Mouse (Mus musculus) common myeloid progenitor, adult 5-6 weeks (primary cell): ENCODE results near the gene Gm10309. TPM values are rescaled to one million over a fixed set of nuclear protein-coding genes. Genes with fewer than 3 reads are reported as not detected.
"Not testable (repeated sequence)": the region's sequence is repeated elsewhere in the genome, so short reads cannot be mapped to it uniquely, and the experiment has no call there.

Source experiments
- ATAC-seq: replicated peaks from 2 replicates; pipeline ENCODE4 v1.8.0; 2016; ENCODE audit warnings: low read depth, mild to moderate bottlenecking, moderate TSS enrichment, inconsistent platforms; ENCODE audit not compliant: poor library complexity, severe bottlenecking
- total RNA-seq: library from RNA; stranded (forward); fragments of 200-1000, 187-1606 nt; gene quantifications from 2 replicates; pipeline ENCODE4 v1.2.3, GENCODE M21; 2017

Gm10309 gene
- total RNA-seq, 1 experiment from 2014 or later = not detected

DNA sequence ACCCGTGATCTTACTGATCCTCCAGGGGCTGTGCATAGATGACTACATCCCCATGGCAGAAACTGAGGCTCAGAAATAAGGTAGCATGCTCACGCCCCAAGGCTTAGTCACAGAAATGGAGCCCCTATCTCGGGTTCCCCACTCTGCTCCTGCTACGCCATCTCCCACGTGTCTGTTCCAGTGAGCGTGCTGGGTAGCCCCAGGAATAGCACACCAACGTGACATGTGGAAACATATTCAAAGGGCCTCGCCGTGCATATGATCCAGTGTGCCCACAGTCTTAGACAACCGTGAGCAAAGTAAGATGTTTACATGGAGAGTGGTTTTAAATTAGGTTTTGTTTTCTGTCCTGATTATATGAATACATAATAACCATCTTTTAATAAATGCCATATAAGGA lies 22.4 kb downstream of the Gm10309 start:
- ATAC-seq = no peak

DNA sequence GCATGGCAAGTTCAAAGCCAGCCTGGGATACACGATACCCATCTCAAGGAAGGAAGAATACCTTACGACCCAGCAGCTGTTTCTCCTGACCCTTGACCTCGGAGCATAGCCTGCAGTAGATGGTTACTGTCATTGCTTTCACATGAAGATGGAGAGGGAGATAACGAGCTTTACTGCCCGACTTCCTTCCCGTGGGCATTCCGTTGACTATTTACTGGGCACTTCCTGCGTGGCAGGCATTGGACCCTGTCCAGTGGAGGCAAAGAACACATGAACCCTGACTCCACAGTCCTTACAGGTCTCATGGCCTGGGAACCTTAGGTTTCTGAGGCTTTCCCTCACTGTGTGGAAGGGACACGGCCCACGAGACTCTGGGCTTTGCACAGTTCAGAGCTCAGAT lies 25.6 kb downstream of the Gm10309 start:
- ATAC-seq = no peak

DNA sequence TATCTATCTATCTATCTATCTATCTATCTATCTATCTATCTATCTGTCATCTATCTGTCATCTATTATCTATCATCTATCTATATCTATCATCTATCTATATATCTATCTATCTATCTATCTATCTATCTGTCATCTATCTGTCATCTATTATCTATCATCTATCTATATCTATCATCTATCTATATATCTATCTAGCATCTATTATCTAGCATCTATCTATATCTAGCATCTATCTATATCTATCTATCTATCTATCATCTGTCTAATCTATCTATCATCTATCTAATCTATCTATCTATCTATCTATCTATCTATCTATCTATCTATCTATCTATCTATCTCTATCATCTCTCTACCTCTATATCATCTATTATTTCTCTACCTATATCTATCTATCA lies 27.6 kb downstream of the Gm10309 start:
- not testable (repeated sequence) for ATAC-seq

DNA sequence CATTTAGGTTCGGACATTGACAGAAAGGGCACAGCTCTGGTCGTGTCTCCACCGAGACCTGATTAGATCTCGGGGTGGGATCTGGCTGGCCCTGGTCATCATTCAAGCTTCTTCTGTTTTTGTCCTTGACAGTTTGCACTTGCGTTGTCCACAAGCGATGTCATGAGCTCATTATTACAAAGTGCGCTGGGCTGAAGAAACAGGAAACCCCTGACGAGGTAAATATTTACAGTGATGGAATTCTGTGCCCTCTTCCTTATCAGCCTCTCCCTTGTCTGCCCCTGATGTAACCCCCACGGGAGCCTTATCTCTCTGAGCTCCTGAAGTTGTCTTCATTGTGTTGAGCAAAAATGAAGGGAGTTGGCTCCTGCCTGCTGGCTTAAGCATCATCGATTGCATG lies 28.4 kb downstream of the Gm10309 start:
- no peak for ATAC-seq

DNA sequence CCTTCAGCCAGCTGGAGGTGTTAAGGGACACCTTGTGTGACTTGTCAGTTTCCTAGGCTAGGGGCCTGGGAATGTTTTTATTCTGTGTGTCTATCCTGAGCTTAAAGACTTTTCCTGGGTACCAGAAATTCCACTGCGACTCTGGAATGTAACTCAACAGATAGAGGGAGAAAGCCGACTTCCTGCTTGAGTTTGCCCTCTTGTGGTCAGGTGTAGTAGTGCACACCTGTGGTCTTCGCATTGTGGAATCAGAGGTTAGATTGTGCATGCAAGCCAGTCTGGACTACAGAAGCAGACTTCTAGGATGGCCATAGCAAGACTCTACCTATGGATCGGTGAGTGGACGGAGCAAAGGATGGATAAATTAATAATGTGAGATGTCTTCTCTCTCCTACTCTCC lies 33.3 kb downstream of the Gm10309 start:
- ATAC-seq = no peak

DNA sequence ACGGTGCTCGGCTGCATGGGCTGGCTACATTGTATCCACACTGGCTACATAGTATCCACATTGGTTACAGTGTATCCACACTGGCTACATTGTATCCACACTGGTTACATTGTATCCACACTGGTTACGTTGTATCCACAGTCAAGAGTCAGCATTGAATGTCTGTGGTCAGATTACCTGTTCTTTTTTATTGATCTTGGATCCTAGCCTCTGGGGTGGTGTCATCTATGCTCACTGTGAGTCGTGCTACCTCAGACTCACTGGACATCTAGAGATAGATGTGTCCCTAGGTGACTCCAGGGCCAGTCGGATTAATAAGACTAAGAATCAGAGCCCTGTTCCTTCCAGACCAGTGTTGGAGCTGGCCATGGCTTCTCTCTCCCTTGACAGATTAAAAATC lies 34.9 kb downstream of the Gm10309 start:
- no peak for ATAC-seq

DNA sequence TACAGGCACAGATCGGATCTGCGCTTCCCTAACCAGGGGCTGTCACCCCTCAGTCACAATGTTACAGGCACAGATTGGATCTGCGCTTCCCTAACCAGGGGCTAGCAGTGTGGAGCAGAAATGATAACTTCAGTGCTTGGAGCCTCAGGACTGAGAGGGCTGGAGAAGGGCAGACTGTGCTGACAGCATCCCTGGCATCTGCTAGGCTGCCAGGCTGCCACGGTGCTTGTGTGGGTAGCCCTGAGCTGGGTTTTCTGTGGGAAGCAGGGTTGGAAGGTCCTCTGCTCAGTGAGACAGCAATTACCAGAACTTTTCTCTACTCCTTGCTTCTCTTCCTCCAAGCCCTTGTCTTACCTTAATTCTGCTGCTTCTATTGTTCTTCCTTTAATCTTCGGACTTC lies 37.1 kb downstream of the Gm10309 start:
- ATAC-seq = no peak

DNA sequence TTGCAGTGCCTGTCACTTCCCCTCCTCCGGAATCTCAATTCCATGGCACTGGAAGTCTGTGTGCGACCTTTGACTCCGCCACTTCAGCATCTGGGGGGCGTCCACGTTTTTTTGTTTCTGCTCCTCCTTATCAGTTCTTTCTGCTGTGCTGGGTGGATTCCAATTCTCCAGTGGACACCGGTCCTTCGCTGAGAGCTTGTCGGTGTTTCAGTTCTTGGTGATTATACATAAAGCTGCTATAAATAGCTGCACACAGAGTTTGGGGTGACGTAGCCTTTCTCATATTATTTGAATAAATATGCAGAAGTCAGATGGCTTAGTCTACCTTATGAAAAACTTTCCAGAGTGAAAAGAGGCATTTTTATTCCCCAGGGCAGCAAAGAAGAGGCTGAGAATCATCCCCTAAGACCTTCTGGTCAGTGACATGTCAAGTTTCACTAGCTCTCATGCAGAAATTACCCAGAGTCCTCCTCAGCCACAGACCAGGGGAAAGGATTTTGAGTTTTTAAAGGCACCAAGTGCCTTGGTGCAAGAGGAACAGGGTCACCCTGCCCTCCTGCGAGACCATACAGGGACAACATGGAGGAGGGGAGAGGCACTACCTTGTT lies 37.6 kb downstream of the Gm10309 start:
- no peak for ATAC-seq

DNA sequence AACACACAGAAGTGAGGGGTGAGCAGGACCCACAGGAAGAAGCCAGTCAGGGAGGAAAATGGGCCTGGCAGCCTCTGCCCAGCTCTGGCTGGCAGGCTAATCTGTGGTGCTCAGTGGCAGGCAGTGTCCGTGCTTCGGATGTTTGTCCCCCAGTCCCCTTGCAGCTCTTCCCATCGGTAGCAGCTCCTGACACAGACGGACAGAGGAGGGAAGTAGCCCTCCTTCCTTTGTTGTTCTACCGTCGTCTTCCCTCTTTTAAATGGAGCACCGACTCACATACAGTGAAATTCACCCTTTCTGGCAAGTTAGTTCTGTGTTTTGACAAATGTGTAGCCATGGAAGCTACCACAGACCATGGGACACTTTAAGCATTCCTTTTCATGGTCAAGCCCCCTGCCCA lies 38.2 kb downstream of the Gm10309 start:
- no peak for ATAC-seq

DNA sequence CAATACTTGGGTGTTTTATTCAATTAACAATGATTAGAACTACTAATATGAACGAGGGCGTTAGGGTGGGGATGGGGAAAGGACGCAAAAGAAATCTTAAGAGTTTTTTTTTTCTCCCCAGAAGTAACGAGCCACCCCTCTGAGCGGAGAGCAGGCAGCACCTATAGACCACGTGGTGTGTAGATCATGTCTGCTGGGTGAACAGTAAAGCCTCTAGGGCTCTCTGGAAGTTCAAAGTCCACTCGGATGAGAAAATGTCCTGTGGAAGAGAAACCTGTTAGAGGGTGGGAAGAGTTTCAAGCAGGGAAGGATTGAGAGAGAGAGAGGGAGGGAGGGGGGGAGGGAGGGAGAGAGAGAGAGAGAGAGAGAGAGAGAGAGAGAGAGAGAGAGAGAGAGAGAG lies 38.6 kb downstream of the Gm10309 start:
- no peak for ATAC-seq

DNA sequence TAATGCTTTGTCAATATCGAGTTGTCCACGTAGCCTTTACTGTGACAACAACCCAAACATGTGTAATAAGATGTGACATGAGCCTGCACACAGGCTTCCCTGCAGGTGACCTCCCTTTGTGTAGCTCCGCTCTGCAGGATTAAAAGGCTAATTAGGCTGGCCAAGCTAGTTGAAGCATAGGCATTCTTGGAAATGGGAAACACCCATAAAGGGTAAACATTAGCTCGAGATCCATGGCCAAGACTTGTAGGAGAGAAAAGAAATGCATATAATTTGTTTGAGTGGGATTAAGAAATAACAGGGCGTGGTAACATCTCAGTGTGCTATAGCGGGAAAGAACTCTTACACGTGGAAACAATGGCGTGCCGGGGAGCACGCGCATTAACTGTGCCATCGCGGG lies 39.2 kb downstream of the Gm10309 start:
- no peak for ATAC-seq

DNA sequence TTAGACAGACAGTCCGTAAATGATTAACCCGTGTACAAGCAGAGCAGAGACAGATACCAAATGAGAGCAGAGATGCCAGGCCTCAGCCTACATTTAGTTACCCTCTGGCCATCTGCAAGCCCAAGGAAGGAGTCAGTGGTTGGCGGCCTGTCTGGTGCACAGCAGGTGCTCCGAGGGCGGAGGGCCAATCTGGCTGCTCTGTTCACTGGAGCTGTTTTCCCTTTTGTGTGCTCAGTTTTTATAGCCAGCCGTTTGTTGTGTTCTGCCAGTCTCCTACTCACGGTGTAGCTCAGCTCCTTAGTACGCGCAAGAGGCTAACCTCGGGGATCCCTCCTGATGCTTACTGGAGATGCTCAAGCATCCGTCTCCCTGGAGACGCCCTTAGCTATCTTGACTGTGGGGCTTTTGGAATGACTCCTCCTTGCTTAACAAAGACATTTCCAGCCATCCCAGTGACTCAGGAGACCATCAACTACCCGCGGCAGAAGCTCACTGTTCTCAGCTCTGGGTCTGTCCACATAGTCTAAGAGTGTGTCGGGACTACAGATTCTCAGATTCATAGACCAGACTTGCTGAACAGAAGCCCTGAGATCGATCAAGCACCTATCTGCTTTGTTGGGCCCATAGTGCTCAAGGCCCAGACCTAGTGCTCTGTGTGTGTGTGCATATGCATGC lies 40.2 kb downstream of the Gm10309 start:
- ATAC-seq = no peak

DNA sequence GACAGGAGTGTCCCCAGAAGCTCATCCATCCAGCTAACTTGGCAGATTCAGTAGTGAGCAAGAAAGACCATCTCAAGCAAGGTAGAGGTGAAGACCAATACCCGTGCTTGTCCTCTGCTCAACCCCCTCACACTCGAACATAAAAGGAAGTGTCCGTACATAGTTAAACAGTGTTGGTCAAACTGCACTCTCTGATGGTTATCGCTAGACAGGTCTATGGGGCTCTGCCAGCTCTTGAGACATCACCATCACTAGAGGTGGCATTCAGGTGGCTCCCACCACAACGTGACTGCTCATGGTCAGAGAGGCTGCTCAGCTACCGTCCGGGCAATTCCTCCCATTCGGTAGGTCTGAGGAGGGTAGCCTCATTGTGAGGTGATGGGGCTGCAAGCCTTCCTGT lies 40.8 kb downstream of the Gm10309 start:
- ATAC-seq = no peak

DNA sequence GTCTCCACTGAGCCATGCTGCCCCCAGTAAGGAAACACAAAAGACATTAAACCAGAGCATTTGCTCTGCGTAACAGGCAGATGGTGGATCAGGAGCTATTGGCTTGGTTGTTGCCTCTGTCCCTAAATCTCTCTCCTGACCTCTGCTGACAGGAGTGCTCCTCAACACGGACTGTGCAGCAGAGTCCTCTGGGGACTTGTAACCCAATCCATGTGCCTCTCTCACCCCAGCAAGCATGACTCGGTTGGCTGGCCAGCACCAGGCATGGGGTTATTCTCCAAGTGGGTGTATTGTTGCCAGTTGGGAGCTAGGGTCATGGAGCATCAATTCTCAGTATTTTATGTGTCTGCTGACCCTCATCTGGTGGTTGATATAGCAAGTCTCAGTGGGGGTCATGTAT lies 41.7 kb downstream of the Gm10309 start:
- ATAC-seq = no peak

DNA sequence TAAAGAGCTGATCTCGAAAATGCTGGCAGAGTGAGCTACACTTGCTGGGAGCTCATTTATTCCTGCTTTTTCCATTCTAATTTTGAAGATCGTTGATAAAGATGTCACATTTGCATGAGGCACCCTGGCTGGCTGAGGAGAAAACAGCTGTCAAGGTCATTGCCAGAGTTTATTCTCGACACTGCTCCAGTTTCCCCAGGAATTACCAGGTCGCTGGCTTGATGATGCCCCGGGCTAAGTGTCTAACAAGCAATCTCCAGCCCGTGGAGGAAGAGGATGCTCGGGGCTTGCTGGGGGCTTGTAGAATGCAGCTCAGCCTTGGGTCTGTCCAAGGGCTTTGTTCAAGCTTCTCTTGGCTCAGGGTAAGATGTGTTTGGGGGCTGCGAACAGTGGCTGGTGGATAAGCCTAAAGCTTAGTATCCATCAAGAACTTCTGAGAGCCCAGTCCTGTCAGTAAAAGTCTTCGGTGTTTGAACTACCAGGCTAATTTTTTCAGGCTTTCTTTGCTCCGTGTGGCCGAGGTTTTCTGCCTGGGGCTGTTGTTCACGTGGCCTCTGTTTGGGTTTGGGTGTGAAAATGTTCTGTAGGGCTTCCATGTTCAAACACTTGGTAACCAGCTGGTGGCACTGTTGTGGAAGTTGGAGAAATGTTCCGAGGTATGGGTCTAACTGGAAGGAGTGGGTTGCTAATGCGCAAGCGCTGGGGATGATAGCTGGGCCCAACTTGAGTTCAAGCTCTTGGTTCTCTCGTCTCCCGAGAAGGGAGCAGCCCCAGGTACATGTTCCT lies 44.2 kb downstream of the Gm10309 start:
- no peak for ATAC-seq

DNA sequence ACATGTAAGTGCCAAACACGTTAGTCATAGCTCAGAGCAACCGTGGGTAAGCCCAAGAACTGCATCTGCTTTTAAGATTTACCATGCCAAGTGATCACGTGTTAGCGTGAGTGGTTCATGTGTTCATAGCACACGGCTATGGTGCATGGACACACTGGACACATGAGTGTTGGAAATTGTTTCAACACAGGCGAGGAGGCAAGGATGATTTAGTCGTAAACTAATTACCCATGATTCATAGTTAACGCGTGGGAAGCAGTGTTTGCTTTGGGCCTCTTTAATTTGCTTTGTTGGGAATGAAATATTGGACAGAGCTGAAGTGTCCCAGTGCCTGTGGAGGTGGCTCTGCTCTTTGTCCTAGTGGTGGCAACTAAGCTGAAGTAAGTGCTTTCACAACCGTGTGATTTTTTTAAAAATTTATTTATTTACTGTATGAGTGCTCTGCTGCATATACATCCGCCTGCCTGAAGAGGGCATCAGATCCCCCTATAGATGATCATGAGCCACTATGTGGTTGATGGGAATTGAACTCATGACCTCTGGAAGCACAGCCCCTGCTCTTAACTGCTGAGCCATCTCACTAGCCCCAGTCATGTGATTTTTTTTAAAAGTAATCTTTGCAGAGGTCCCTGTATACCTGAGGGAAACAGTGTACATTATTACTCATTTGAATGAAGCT lies 46.6 kb downstream of the Gm10309 start:
- no peak for ATAC-seq

DNA sequence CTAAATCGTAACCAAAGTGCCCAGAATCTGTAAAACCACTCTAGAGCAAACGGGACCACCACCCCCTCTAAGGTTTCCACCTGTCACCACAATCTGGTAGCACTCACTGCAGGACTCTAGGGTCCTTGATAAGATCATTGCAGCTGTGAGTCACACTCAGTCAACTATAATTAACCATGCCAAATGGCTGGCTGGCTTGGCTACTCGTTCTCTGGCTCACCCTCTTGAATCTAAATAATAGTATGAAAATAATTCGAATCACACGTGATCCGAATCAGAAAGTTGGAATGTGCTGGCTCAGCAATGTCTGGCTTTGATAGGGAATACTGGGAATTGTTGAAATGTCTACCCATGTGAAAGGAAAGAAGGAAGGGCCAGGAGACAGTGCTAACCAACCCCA lies 48.5 kb downstream of the Gm10309 start:
- no peak for ATAC-seq

DNA sequence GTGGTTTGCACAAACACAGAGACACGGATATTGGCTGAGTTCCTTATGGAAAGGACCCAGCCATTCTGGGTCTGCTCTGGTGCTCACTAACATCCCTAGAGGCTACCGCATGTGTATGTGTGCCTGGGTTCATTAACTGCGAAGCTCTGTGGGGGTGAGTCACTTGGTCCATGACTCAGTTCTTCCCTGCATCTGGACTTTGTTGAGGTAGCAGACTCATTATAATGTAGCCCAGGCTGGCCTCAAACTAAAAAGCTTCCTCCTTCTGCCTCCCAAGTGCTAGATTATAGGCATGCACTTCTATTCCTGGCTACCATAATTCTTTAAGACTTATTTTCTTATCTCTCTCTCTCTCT lies 50.7 kb downstream of the Gm10309 start:
- ATAC-seq = no peak

DNA sequence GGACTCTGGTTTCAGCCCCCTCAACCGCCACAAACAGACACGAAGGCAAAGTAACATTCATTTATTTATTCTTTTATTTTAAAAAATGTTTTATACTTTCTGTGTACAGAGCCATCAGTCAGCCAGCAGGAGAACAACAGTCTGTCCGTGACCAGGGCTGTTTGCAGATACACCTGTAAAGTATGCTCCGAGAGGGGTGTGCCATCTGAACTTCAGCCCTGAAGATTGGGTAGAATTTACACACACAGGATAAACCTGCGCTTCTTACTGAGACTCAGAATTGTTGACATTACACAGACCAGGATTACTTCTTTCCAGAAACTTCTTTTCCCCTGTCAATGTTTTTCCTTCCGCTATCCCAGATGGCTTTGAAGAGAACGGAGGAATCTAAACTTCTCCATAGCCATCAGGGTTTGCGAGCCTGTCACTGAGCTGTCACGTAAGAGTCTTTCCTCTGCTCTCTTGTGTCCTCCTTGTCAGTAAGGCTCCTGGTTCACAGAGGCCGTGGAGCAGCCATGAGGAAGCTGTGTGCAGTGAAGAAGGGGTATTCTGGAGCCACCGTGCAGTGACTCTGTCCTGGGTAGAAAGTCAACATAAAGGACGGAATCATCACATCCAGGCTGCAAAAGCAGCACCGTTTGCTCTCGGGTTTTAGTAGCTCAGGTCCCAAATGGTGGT lies 51.2 kb downstream of the Gm10309 start:
- no peak for ATAC-seq

DNA sequence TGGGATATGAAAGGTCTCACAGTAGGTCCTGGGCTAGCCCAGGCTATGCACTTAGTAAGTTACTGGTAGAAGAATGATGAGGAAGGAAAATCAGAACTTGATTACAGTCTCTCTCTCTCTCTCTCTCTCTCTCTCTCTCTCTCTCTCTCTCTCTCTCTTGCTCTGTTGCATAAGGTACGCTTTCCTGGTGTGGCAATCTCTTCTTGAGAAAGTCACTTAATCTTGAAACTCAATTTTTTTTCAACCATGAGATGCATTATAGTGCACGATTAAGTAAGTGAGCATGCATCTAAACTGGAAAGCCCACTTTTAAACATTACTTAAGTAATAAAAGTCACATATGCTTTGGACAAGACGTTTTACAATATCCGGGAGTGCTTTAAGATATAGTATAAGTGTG lies 52.1 kb downstream of the Gm10309 start:
- ATAC-seq = no peak
